Comparison of ENCODE assay signal across 13 mouse cellular contexts in the genomic region with DNA sequence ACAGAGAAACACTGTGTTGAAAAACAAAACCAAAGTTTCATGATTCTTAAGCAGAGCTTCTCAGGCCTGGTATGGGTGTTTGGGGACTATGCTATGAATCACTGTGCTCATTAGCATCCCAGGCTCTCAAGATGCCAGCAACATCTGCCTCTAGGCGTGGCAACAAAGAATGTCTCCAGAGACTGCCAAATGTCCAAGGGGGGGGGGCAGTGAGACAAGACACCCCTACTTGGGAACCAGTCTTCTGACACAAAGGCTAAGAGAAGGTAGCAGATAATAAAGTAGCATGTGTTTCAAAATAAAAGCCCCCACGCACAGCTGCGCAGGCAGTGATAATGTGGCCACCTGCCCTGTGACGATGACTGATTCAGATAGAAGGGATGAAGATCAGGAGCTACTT.
DNase-seq lines count a peak whose midpoint lies in the region; ATAC-seq and TF ChIP-seq lines count a peak whose summit lies in the region.
"Had no signal": no experiment of that assay in that cellular context is flagged by ENCODE, and none has a peak within 500 bp of the region (broad histone marks: within the 10 kb centered on the region; RNA-seq: fewer than 3 reads in every experiment).

No protein-coding gene starts in this region.

- no peak overlapping the region for H3K9ac ChIP-seq in MEL (ENCODE audit: control insufficient read depth, low read depth, low read length, poor library complexity, severe bottlenecking)
- H3K9ac ChIP-seq: intestine, embryonic 15.5 days; limb, embryonic 12.5 days had no signal

- H3K9me3 ChIP-seq in MEL (replicated peaks; ENCODE audit: insufficient read depth, low read length), result no peaks in the 10 kb centered on the region
- H3K9me3 ChIP-seq: G1E; intestine, embryonic 15.5 days; limb, embryonic 12.5 days had no signal

- TF ChIP-seq EP300 in MEL (IDR thresholded peaks at IDR 0.05; ENCODE audit: low read depth in 1 of 2, low read length in 2 of 2), result peak; percentile 47 to 75; a peak in 3 of 4 replicates

- H3K4me1 ChIP-seq in MEL (ENCODE audit: control insufficient read depth in 1 of 2, insufficient read depth in 2 of 2, low read length in 2 of 2), result peaks cover 3 to 8% of the 10 kb centered on the region in 2 experiments; a peak in 3 of 4 replicates
- peaks cover 10% of the 10 kb centered on the region for H3K4me1 ChIP-seq in cortical plate, adult 2 months (ENCODE audit: control insufficient read depth, insufficient read depth, low read length)

- H3K36me3 ChIP-seq in MEL (ENCODE audit: control insufficient read depth in 1 of 2, insufficient read depth in 2 of 2, low read length in 2 of 2), result peaks cover 0 to 3% of the 10 kb centered on the region in 2 experiments; a peak in 1 of 4 replicates
- H3K36me3 ChIP-seq: G1E; intestine, embryonic 15.5 days; limb, embryonic 12.5 days had no signal

- H3K79me2 ChIP-seq in MEL (ENCODE audit: control insufficient read depth, insufficient read depth, low read length, poor library complexity), result no peaks in the 10 kb centered on the region

- no peak overlapping the region for H3K27ac ChIP-seq in MEL (ENCODE audit: control insufficient read depth, low read depth, low read length)
- peak overlapping the region; percentile 8; the same call in 1 of the 2 replicates for H3K27ac ChIP-seq in cortical plate, adult 2 months (ENCODE audit: insufficient read depth, low read length)
- H3K27ac ChIP-seq: intestine, embryonic 15.5 days; limb, embryonic 12.5 days had no signal

- ATAC-seq in megakaryocyte-erythroid progenitor cell, adult 5-6 weeks (replicated peaks; ENCODE audit: low FRiP score, low TSS enrichment, poor library complexity, severe bottlenecking), result peak; percentile 94
- ATAC-seq: forebrain, embryonic 16.5 days; intestine, embryonic 15.5 days had no signal

- TF ChIP-seq CTCF in MEL (IDR thresholded peaks at IDR 0.05 in 2 of 3, conservative IDR thresholded peaks at IDR 0.05 in 1 of 3; ENCODE audit: control insufficient read depth in 1 of 3, insufficient read depth in 1 of 3, low read depth in 2 of 3, low read length in 3 of 3, poor library complexity in 1 of 3, severe bottlenecking in 1 of 3), result no peak
- TF ChIP-seq CTCF in cortical plate, adult 2 months (IDR thresholded peaks at IDR 0.05; ENCODE audit: extremely low read depth, insufficient read depth, low read length), result no peak

- no peak for TF ChIP-seq POLR2A in MEL (IDR thresholded peaks at IDR 0.05; ENCODE audit: control insufficient read depth in 1 of 2, insufficient read depth in 1 of 2, low read depth in 1 of 2, low read length in 2 of 2, poor library complexity in 1 of 2)
- TF ChIP-seq POLR2A in cortical plate, adult 2 months (IDR thresholded peaks at IDR 0.05; ENCODE audit: extremely low read depth, insufficient read depth, low read length), result no peak

- DNase-seq in right cerebral cortex, adult 18-20 months, result peak; percentile 50
- DNase-seq in right cerebral cortex, postnatal 10 days (ENCODE audit: low spot score in 2 of 2), result no peak
- DNase-seq in MEL (ENCODE audit: low read depth, low spot score), result peak; percentile 68
- no peak for DNase-seq in natural killer cell, adult 2 months (ENCODE audit: low spot score in 2 of 2)
- no peak for DNase-seq in left cerebral cortex, adult 8-10 months (ENCODE audit: low spot score in 2 of 2)
- DNase-seq: cerebellum, postnatal 36 days; lung, postnatal 4 days had no signal

- TF ChIP-seq RAD21 in MEL (IDR thresholded peaks at IDR 0.05; ENCODE audit: low read depth, low read length), result no peak

- H3K27me3 ChIP-seq in MEL (ENCODE audit: control insufficient read depth in 1 of 2, insufficient read depth in 2 of 2, low read length in 2 of 2), result no peaks in the 10 kb centered on the region
- H3K27me3 ChIP-seq: intestine, embryonic 15.5 days; limb, embryonic 12.5 days had no signal

- H3K4me3 ChIP-seq in MEL (ENCODE audit: control insufficient read depth in 1 of 2, insufficient read depth in 1 of 2, low read depth in 2 of 2, low read length in 2 of 2), result no peak overlapping the region
- H3K4me3 ChIP-seq in cortical plate, adult 2 months (ENCODE audit: insufficient read depth, low read length), result no peak overlapping the region
- H3K4me3 ChIP-seq: intestine, embryonic 15.5 days; limb, embryonic 12.5 days had no signal

TF ChIP-seq in MEL, 35 proteins besides CTCF, POLR2A, EP300 and RAD21:
- TF ChIP-seq USF1 (IDR thresholded peaks at IDR 0.05; ENCODE audit: low read depth, low read length) (peak; percentile 24; the same call in 1 of the 2 replicates), ETS1 (IDR thresholded peaks at IDR 0.05; ENCODE audit: low read depth, low read length) (peak; percentile 78), MEF2A (IDR thresholded peaks at IDR 0.05; ENCODE audit: extremely low read depth, insufficient replicate concordance, low read depth, low read length, poor library complexity, severe bottlenecking) (no peak), GATA1 (IDR thresholded peaks at IDR 0.05; ENCODE audit: low read depth, low read length) (peak; percentile 81), NELFE (IDR thresholded peaks at IDR 0.05; ENCODE audit: low read depth, low read length) (no peak), GABPA (IDR thresholded peaks at IDR 0.05; ENCODE audit: low read depth, low read length) (no peak), TAL1 (IDR thresholded peaks at IDR 0.05; ENCODE audit: low read length) (peak; percentile 60), SMC3 (IDR thresholded peaks at IDR 0.05; ENCODE audit: low read depth, low read length) (peak; percentile 12; the same call in 1 of the 2 replicates), NRF1 (IDR thresholded peaks at IDR 0.05; ENCODE audit: insufficient read depth, low read depth, low read length, poor library complexity, severe bottlenecking) (peak; percentile 42; the same call in 1 of the 2 replicates), RCOR1 (IDR thresholded peaks at IDR 0.05; ENCODE audit: low read depth, low read length) (peak; percentile 56; the same call in 1 of the 2 replicates), MAX (IDR thresholded peaks at IDR 0.05; ENCODE audit: low read length) (no peak), TCF12 (IDR thresholded peaks at IDR 0.05; ENCODE audit: low read depth, low read length) (peak; percentile 90)
TF ChIP-seq in MEL: peak in this region for 8.

Comparison
In these comparisons a context has a peak if more than half of its experiments do, and no peak if none do; other contexts are left out.
1. DNase-seq: peak in right cerebral cortex, adult 18-20 months (single experiment) and MEL (single experiment); none in right cerebral cortex, postnatal 10 days (0 of 2), natural killer cell, adult 2 months (0 of 2) and left cerebral cortex, adult 8-10 months (0 of 2).